Mouse (Mus musculus) fibroblast of lung, adult 2 months (primary cell): Measurements from ENCODE around the gene Rab15.
"Not testable (repeated sequence)": the region's sequence is repeated elsewhere in the genome, so short reads cannot be mapped to it uniquely, and the experiment has no call there.

ENCODE experiments used
- DNase-seq: peaks from one replicate; pipeline ENCODE4 v3.0.0-alpha.2; 2011; ENCODE audit warnings: low read depth

Rab15 gene

GRCm38 (mm10) chr12:76822651-76823041 is at the start of gene Rab15:
Rab15 (minus strand) TSS chr12:76822908.
- DNase-seq = no peak

- DNase-seq = no peak
These were observed 46.9 kb upstream of the Rab15 start for GRCm38 (mm10) chr12:76869561-76869960.

GRCm38 (mm10) chr12:76868463-76869198 is 45.9 kb upstream of the Rab15 start:
- no peak for DNase-seq

DNA sequence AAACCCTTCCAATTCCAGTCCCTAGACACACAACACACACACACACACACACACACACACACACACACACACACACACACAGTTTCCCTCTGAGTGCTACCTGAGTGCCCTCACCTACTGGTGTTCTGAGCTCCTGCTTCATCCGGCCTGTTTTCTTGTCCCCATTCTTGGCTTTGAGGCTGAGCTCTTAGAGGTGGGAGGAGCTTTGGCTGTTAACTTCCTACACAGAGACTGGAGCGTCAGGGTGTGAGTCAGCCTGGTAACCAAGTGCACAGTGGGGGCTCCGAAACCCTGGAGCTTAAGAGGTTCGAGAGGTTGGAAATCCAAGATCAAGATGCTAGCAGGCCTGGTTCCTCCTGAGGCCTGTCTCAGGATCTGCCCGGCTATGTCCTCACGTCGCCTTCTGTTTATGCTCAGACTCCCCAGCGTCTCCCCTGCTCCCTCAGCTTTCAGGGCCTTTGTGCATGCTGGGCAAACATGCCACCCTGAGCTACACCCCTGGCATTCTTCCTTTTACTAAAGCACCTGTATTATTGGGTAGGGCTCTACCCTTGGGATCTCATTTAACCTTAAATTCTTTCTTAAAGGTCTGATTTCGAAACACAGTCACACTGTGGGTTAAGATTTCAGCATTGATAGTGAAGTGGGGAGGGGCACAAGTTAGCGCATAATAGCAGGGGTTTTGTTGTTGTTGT is 45.0 kb upstream of the Rab15 start:
- peak; percentile 20 for DNase-seq

- peak; percentile 10 for DNase-seq
These were observed 42.6 kb upstream of the Rab15 start for GRCm38 (mm10) chr12:76865266-76865665.

GRCm38 (mm10) chr12:76863651-76864050 is 40.9 kb upstream of the Rab15 start:
- peak; percentile 23 for DNase-seq

DNA sequence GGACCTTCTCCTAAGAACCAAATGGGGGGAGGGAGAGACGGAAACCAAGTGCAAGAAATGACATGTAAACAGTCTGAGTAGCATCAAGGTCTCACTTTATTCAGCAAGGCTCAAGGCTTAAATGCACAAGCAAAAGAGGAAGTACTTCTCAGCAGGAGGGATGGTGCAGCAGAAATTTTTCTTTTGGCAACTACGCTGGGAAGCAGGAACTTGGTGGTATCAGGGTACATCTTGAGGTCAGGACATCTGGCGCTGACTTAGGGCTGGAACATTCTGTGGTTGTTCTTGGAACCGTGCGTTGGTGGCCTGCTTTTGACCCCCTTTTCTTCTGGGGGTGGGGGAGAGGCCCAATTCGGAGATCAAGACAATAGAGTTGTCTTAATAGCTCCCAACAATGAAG is 36.1 kb upstream of the Rab15 start:
- DNase-seq = not testable (repeated sequence)

GRCm38 (mm10) chr12:76857087-76857486 is 34.4 kb upstream of the Rab15 start:
- DNase-seq = no peak

GRCm38 (mm10) chr12:76853378-76854142 is 30.9 kb upstream of the Rab15 start:
- no peak for DNase-seq

DNA sequence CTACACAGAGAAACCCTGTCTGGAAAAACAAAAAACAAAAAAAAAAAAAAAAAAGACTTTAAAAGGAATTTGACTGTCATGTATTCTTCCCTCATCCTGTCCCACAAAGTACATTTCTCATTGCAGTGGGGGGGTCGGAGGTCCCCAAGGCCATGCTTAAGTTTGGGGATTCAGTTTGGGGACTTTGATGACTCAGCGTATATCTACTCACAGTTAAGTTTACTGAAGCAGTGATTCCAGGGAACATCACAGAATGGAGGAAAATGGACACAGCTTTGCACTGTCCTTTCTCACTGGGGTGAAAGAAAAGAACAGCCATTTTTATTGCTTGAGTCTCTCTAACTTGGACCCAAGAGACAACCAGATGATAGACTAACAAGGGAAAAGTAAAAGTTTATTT is 29.7 kb upstream of the Rab15 start:
- no peak for DNase-seq

GRCm38 (mm10) chr12:76844346-76845061 is 21.8 kb upstream of the Rab15 start:
- no peak for DNase-seq

- no peak for DNase-seq
These were observed 17.4 kb upstream of the Rab15 start for GRCm38 (mm10) chr12:76840081-76840480.

DNA sequence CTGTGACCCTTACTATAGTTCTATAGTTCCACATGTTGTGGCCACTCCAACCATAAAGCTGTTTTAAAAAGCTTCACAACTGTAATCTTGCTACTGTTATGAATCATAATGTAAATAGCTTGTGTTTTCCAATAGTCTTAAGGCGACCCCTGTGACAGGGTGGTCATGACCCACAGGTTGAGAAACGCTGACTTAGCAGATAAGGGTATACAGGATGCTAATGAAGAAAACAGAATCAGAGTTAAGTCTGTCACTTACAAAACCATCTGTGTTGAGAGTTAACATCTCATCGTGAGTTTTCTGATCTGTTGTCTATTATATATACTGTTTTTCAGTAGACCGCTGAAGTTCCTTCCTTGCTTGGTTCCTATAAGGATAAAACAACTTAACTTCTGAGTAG is 16.6 kb upstream of the Rab15 start:
- DNase-seq = no peak

- DNase-seq = no peak
These were observed 15.3 kb upstream of the Rab15 start for GRCm38 (mm10) chr12:76837844-76838650.

DNA sequence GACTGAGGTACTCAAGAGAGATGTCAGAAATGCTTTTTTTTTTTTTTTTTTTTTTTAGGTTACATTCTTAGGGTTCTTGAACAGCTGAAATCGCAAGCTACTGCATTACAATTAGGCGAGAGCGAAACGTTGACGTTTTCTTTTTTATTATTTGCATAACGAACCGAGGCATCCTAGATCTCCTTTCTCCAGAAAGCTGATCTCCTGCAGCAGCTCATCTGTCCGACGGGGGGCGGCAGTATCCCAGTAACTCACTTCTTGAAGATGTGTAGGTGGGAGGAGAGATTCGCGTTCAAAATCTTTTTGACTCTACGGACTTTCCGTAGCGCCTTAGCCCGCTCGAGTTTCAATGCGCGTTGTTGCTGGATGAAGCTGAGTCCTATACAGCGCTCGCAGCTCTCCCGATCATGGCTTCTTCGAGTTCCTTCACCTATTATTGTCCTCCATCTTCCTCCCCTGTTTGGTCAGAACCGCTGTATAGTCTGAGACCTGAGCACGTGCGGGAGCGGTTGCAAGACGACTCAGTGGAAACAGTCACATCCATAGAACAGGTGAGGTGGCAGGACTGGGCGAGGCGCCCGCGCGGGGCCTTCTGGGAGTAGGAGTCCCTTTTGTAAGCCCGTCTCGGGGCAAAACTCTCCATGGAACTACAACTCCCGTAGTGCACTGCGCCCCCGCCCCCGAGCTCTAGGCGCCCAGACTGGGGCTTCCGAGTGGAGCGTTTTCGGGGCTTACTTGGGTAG is 14.6 kb upstream of the Rab15 start:
- DNase-seq = peak; percentile 97

- DNase-seq = peak; percentile 27
These were observed 10.0 kb upstream of the Rab15 start for GRCm38 (mm10) chr12:76832704-76833103.

DNA sequence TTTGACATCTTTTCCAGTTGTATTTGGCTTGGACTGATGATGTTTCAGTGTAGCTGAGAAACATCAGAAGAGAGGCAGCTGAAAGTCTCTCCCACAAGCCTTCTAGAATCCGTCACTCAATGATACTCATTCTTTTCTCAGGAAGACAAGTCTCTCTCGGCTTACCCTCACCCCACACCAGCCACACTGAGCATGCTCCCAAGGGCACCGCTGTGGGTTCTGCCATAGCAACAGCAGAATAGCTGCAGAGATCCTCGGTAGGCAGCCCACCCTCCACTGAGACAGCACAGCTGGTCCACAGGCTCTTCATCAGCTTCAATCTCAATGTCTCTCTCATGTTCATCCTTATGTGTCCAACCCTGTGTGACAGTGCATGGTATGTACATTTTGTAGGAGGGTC is 2.6 kb upstream of the Rab15 start:
- no peak for DNase-seq

- DNase-seq = no peak
These were observed 582 bp downstream of the Rab15 start for GRCm38 (mm10) chr12:76822002-76822650.

GRCm38 (mm10) chr12:76820615-76821014 is 2.1 kb downstream of the Rab15 start:
- DNase-seq = no peak

- DNase-seq = no peak
These were observed 2.9 kb downstream of the Rab15 start for GRCm38 (mm10) chr12:76819816-76820215.
